Mouse (Mus musculus): ENCODE data around the gene Tex19.2. TPM values are rescaled to one million over a fixed set of nuclear protein-coding genes. Genes with fewer than 3 reads are reported as not detected.
"Not testable (repeated sequence)": the region's sequence is repeated elsewhere in the genome, so short reads cannot be mapped to it uniquely, and the experiment has no call there.

The Tex19.2 gene
- polyA plus RNA-seq, 1 experiment = not detected

GRCm38 (mm10) chr11:121108061-121108460 lies 10.4 kb downstream of the Tex19.2 start:
- Histone ChIP-seq H3K4me3 (replicated peaks; ENCODE audit: control insufficient read depth, low read depth, low read length) (no peak overlapping the region), H3K4me1 (ENCODE audit: control insufficient read depth, insufficient read depth, low read length) (no peaks in the 10 kb centered on the region), H3K27ac (ENCODE audit: control insufficient read depth, insufficient read depth, low read depth, low read length, poor library complexity) (no peak overlapping the region)
- WGBS = 77% methylated on average over 9 of the region's 9 CpGs
- TF ChIP-seq CTCF (IDR thresholded peaks at IDR 0.05; ENCODE audit: control insufficient read depth, insufficient read depth, low read length) = no peak
- no peak for TF ChIP-seq POLR2A (IDR thresholded peaks at IDR 0.05; ENCODE audit: borderline replicate concordance, control insufficient read depth, low read depth, low read length)

DNA sequence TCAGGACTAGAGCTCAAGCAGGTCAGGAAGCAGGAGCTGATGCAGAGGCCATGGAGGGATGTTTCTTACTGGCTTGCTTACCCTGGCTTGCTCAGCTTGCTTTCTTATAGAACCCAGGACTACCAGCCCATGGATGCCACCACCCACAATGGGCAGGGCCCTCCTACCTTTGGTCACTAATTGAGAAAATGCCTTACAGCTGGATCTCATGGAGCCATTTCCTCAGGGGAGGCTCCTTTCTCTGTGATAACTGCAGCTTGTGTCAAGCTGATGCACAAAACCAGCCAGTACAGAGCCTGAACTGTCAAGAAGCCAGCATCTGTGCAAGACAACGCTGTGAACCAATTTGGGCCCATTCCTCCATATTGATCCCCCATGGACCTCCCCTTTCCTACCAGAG lies 11.2 kb downstream of the Tex19.2 start:
- H3K27ac ChIP-seq (ENCODE audit: control insufficient read depth, insufficient read depth, low read depth, low read length, poor library complexity); H3K4me1 ChIP-seq (ENCODE audit: control insufficient read depth, insufficient read depth, low read length): not testable (repeated sequence)
- 78% methylated on average over 1 of the region's 1 CpGs for WGBS

DNA sequence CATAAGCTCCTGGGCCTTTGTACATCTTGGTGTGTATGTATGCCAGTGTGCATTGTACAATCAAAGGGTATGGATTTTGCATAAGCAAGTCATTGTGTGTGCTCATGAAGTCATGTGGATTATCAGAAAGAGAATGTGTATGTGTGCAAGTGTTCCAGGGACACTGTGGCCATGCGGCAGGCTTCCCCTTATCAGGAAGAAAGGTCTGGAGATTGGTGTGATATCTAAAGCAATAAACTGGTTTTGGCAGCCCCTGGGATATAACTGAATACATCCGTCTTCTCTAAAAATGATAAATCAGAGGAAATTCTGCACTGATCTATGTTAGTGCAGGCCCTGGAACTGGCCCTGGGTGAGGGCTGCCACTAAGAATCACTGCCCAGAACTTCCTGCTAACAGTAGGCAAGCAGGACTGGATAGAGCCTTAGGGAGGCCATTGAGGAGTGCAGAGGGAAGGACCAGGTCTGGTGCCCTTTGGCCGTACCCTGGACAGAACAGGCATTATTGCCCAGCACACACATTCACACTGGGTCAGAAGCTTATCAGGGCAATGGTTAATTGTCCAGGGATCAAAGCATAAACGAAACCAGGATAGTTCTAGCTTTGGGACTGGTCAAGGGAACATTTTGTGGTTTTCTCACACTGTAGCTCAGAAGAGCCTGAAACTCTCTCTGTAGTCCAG lies 17.2 kb downstream of the Tex19.2 start:
- H3K27ac ChIP-seq (ENCODE audit: control insufficient read depth, insufficient read depth, low read depth, low read length, poor library complexity) = no peak overlapping the region
- H3K4me3 ChIP-seq (replicated peaks; ENCODE audit: control insufficient read depth, low read depth, low read length) = no peak overlapping the region
- H3K4me1 ChIP-seq (ENCODE audit: control insufficient read depth, insufficient read depth, low read length) = no peaks in the 10 kb centered on the region; the same call in 1 of the 2 replicates
- no peak for TF ChIP-seq CTCF (IDR thresholded peaks at IDR 0.05; ENCODE audit: control insufficient read depth, insufficient read depth, low read length)
- no peak for TF ChIP-seq POLR2A (IDR thresholded peaks at IDR 0.05; ENCODE audit: borderline replicate concordance, control insufficient read depth, low read depth, low read length)
- 63% methylated on average over 4 of the region's 4 CpGs for WGBS

More for the DNA sequence above, 11.2 kb downstream of the Tex19.2 start:
- H3K4me3 ChIP-seq (replicated peaks; ENCODE audit: control insufficient read depth, low read depth, low read length) = not testable (repeated sequence)

DNA sequence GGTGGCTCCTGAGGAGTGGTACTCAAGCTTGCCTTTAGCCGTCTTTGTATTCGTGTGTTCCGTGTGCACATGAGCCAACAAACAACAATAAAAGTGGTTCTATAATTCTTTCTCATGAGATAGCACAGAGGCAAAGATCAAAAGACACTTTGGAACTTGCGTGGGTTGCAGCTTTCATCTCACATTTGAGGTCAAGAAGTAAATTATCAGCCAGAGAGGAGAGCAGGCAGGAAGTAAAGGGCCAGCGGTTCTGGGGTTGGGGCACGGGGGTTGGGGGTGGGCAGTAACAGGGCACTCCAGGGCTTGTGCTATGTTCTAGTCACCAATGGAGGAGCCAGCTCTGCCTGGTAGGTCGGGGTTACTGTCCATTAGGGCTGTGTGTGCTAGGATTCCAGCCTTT lies 17.8 kb downstream of the Tex19.2 start:
- 36% methylated on average over 7 of the region's 7 CpGs for WGBS
- TF ChIP-seq CTCF (IDR thresholded peaks at IDR 0.05; ENCODE audit: control insufficient read depth, insufficient read depth, low read length) (no peak), POLR2A (IDR thresholded peaks at IDR 0.05; ENCODE audit: borderline replicate concordance, control insufficient read depth, low read depth, low read length) (no peak)
- H3K4me1 ChIP-seq (ENCODE audit: control insufficient read depth, insufficient read depth, low read length) = no peaks in the 10 kb centered on the region; the same call in 1 of the 2 replicates
- no peak overlapping the region for H3K27ac ChIP-seq (ENCODE audit: control insufficient read depth, insufficient read depth, low read depth, low read length, poor library complexity)
- no peak overlapping the region for H3K4me3 ChIP-seq (replicated peaks; ENCODE audit: control insufficient read depth, low read depth, low read length)

DNA sequence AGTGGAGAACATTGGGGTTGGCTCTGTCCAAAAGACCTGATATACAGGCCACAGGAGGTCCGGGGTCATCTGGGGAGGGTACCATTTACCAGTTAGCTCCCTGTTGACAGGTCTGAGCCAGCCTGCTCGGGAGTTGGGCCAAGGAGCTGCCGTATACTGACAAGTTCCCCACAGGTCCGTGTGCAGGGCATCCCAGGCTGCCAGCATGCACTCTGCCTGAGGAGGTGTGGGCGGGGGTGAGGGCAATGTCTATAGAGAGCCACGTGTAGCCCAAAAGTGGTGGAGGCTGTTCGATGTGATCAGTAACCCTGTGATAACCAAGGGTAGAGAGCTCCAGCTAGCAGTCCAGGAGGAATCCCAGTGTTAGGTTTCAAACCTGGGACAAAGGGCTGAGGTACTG lies 18.7 kb downstream of the Tex19.2 start:
- H3K27ac ChIP-seq (ENCODE audit: control insufficient read depth, insufficient read depth, low read depth, low read length, poor library complexity) = no peak overlapping the region
- no peak for TF ChIP-seq POLR2A (IDR thresholded peaks at IDR 0.05; ENCODE audit: borderline replicate concordance, control insufficient read depth, low read depth, low read length)
- no peak for TF ChIP-seq CTCF (IDR thresholded peaks at IDR 0.05; ENCODE audit: control insufficient read depth, insufficient read depth, low read length)
- H3K4me1 ChIP-seq (ENCODE audit: control insufficient read depth, insufficient read depth, low read length) = no peaks in the 10 kb centered on the region; the same call in 1 of the 2 replicates
- no peak overlapping the region for H3K4me3 ChIP-seq (replicated peaks; ENCODE audit: control insufficient read depth, low read depth, low read length)
- WGBS = 37% methylated on average over 7 of the region's 7 CpGs

DNA sequence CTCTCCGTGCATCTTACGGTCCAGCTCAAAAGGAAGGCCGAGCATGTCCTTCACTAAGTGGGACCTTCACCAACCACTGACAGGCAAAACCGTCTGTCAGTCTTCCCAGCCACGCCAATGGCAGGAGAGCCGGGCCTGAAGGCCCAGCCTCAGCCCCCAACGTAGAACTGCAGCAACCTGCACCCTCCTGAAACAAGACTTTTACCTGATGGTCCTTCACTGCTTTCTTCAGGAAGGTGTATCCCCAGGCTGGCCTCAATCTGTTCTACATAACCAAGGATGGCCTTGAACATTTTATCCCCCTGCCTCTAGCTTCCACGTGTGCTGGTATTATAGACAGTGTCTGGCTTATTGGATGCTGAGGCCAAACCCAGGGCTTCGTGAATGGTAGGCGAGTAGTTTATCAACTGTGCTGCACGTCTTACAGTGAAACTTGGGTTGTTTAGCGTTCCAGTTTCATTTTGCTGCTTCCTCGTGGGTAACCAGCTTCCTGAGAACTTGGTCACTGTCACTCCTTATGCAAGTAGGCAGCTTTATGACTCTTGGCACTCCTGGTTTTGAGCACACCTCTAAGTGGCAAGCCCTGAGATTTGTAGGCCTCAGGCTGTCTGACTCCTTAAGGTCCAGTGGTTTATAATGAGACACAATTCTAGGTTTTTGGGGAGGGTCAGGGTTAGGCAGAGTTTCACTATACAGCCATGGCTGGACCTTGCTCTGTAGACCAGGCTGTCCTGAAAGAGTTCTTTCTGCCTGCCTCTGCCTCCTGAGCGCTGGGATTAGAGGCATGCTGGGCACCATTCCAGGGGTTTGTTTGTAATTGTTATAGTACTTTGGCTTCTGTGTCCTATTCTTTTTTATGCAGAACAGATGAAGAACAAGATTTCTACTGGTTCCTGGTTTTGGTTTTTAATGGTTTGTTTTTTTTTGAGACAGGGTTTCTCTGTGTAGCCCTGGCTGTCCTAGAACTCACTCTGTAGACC lies 25.6 kb downstream of the Tex19.2 start:
- TF ChIP-seq CTCF (IDR thresholded peaks at IDR 0.05; ENCODE audit: control insufficient read depth, insufficient read depth, low read length) (no peak), POLR2A (IDR thresholded peaks at IDR 0.05; ENCODE audit: borderline replicate concordance, control insufficient read depth, low read depth, low read length) (no peak)
- no peak overlapping the region for H3K27ac ChIP-seq (ENCODE audit: control insufficient read depth, insufficient read depth, low read depth, low read length, poor library complexity)
- WGBS = 58% methylated on average over 14 of the region's 14 CpGs
- H3K4me3 ChIP-seq (replicated peaks; ENCODE audit: control insufficient read depth, low read depth, low read length) = no peak overlapping the region
- no peaks in the 10 kb centered on the region; the same call in none of the 2 replicates for H3K4me1 ChIP-seq (ENCODE audit: control insufficient read depth, insufficient read depth, low read length)

DNA sequence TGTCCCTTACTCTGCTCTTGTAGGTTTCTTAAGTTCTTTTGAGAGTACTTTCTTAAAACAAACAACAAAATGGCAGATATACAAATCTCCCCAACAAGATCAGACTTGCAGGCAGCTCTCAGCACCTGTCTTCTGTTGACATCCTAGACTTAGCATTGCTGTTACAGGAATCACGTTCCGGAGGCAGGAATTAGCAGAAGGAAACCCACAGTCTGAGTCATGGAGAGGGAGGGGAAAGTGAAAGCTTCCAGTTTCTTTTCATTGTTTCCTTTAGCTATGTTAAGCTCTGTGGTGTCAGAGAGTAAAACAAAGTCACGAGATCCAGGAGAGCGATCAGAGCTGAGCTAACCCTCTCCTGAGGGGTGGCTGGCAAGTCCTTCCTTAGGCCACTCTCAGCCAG lies 27.5 kb downstream of the Tex19.2 start:
- TF ChIP-seq CTCF (IDR thresholded peaks at IDR 0.05; ENCODE audit: control insufficient read depth, insufficient read depth, low read length) (no peak), POLR2A (IDR thresholded peaks at IDR 0.05; ENCODE audit: borderline replicate concordance, control insufficient read depth, low read depth, low read length) (no peak)
- Histone ChIP-seq H3K4me1 (ENCODE audit: control insufficient read depth, insufficient read depth, low read length) (no peaks in the 10 kb centered on the region; the same call in 1 of the 2 replicates), H3K4me3 (replicated peaks; ENCODE audit: control insufficient read depth, low read depth, low read length) (no peak overlapping the region), H3K27ac (ENCODE audit: control insufficient read depth, insufficient read depth, low read depth, low read length, poor library complexity) (no peak overlapping the region)
- 21% methylated on average over 4 of the region's 4 CpGs for WGBS

- 85% methylated on average over 2 of the region's 2 CpGs for WGBS
- TF ChIP-seq POLR2A (IDR thresholded peaks at IDR 0.05; ENCODE audit: borderline replicate concordance, control insufficient read depth, low read depth, low read length) (no peak), CTCF (IDR thresholded peaks at IDR 0.05; ENCODE audit: control insufficient read depth, insufficient read depth, low read length) (no peak)
- no peak overlapping the region for H3K4me3 ChIP-seq (replicated peaks; ENCODE audit: control insufficient read depth, low read depth, low read length)
Observed at GRCm38 (mm10) chr11:121089756-121090546, 28.5 kb downstream of the Tex19.2 start.

More at GRCm38 (mm10) chr11:121089756-121090546, 28.5 kb downstream of the Tex19.2 start:
- Histone ChIP-seq H3K27ac (ENCODE audit: control insufficient read depth, insufficient read depth, low read depth, low read length, poor library complexity) (no peak overlapping the region), H3K4me1 (ENCODE audit: control insufficient read depth, insufficient read depth, low read length) (no peaks in the 10 kb centered on the region; the same call in 1 of the 2 replicates)

All from bone marrow, adult 2 months (tissue).